Mouse (Mus musculus) frontal cortex, postnatal 36 days (tissue): ENCODE results near the gene Htr1d.

Experiments used
- DNase-seq, 2 experiments: peaks; one replicate each; pipeline ENCODE4 v3.0.0; 2022; ENCODE audit warnings: low spot score in 2 of 2

Htr1d gene

DNA sequence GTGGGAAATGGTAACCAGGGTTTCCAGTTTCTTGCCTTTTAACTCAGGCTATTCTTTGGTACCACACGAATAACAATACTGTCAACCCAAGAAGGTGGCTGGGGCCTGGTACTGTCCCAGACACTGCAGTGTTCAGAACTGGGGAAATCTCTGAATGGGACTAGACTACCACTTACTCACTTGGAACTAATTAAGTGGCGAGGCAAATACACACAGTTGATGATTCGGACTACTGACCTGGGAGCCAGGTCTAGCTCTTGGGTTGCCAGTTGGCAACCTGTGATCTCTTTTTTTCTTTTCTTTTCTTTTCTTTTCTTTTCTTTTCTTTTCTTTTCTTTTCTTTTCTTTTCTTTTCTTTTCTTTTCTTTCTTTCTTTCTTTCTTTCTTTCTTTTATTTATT lies 29.0 kb downstream of the Htr1d start:
- no peak for DNase-seq

GRCm38 (mm10) chr4:136452792-136453191 lies 29.5 kb downstream of the Htr1d start:
- no peak for DNase-seq

DNA sequence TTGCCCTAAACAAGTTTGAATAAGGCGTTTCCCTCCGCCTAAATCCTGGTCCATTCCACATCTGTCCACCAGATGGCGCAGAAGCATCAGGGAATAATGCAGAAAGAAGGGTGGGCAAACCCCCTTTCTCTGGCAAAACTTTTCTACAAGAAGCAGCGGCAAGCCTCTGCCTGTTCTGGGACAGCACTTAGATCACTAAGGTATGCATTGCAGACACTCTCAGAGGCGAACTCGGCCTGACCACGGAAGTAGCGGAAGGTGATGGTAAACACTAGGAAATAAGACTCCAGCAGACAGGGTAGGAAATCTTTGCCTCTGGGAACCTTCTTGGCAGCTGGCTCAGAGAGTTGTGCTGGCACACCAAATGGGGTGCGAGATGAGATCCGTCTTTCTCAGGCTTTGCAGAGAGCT lies 31.5 kb downstream of the Htr1d start:
- DNase-seq, result peak; percentile 81 to 84

DNA sequence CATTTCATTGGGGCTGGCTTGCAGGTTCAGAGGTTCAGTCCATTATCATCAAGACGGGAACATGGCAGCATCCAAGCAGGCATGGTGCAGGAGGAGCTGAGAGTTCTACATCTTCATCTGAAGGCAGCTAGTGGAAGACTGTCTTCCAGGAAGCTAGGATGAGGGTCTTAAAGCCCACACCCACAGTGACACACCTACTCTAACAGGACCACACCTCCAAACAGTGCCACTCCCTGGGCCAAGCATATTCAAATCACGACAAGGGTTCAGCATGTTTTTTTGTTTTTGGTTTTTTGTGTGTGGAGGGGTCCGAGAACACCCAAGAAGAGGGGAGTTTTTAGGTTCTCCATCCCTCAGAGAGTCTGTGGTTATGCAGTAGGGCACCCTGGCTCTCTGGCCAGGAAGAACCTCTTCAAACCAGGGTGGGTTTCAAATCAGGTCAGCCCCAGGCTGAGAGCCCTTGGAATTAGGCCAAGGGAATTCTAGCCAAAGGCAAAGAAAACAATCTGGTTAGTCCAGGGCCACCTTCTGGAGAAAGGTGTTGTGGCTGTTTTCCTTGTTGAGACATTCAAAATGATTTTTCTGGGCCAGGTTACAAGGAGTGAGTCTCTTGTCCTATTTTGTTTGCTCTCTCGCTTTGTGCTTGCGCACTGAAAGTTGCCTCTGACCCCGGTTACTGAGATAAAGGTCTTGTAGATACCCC lies 33.3 kb downstream of the Htr1d start:
- DNase-seq, result no peak

- DNase-seq, result no peak
Observed at GRCm38 (mm10) chr4:136458276-136458675, 35.0 kb downstream of the Htr1d start.

GRCm38 (mm10) chr4:136459210-136459609 lies 35.9 kb downstream of the Htr1d start:
- DNase-seq, result no peak

- no peak for DNase-seq
Observed at GRCm38 (mm10) chr4:136461206-136461605, 37.9 kb downstream of the Htr1d start.

GRCm38 (mm10) chr4:136461761-136462085 lies 38.4 kb downstream of the Htr1d start:
- no peak for DNase-seq

- DNase-seq, result peak; percentile 60 to 74
Observed at GRCm38 (mm10) chr4:136462086-136462838, 38.9 kb downstream of the Htr1d start, which contains the start of gene 6030445D17Rik. Gene 6030445D17Rik, plus strand, starts transcription at chr4:136462250.

- peak in 1 of 2 experiments; percentile 45 for DNase-seq
Observed at GRCm38 (mm10) chr4:136462839-136463178, 39.5 kb downstream of the Htr1d start.

GRCm38 (mm10) chr4:136463436-136463835 lies 40.1 kb downstream of the Htr1d start:
- no peak for DNase-seq

DNA sequence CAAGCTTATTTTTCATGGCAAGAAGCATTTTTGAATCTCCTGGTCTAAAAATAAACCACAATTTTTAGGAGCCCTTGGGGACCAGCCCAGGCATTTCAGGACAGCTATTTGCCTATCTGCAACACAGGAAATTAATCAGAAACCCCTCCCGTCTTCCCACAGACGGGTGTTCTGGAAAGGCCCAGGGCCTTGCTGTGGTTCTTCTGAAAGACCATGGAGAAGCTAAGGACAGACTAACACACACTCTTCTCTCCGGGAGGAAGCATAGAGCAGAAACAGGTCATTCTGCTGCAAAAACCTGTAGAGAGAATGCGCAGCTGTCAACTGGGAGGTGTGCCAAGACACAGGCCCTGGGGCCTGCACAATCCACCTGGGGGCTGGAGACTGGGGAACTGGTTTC lies 42.9 kb downstream of the Htr1d start:
- DNase-seq, result no peak

- peak; percentile 57 to 83 for DNase-seq
Observed at GRCm38 (mm10) chr4:136468553-136469327, 45.4 kb downstream of the Htr1d start.

DNA sequence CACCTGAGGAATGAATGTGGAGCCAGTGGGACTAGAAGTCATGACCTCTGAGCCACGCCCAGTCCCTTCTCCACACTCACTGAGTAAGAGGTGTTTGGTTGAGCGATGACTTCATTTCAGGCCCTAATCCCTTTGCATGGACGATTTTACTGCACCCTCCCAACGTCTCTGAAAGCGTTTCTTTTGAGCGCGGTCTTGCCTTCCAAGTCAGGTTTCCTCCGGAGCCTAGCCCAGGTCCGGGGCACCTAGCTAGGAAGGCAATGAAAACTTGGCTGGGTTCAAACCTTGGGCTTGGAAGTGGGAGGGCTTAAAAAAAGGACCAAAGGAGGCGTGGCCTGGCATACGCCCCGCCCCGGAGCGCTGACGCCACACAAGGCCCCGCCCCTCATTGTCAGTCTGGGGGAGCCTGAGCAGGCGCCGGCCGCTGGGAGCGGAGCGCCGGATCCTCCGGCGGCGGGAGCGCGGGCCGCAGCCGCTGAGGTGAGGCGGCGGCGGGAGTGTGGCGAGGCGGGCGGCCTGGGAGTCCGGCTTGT lies 46.1 kb downstream of the Htr1d start, which contains the start of gene Luzp1:
TSS of gene Luzp1 (plus strand) at position 391 of the 533 bp plus-strand sequence.
- peak; percentile 91 to 95 for DNase-seq

- DNase-seq, result no peak
Observed at GRCm38 (mm10) chr4:136469941-136470346, 46.6 kb downstream of the Htr1d start.

DNA sequence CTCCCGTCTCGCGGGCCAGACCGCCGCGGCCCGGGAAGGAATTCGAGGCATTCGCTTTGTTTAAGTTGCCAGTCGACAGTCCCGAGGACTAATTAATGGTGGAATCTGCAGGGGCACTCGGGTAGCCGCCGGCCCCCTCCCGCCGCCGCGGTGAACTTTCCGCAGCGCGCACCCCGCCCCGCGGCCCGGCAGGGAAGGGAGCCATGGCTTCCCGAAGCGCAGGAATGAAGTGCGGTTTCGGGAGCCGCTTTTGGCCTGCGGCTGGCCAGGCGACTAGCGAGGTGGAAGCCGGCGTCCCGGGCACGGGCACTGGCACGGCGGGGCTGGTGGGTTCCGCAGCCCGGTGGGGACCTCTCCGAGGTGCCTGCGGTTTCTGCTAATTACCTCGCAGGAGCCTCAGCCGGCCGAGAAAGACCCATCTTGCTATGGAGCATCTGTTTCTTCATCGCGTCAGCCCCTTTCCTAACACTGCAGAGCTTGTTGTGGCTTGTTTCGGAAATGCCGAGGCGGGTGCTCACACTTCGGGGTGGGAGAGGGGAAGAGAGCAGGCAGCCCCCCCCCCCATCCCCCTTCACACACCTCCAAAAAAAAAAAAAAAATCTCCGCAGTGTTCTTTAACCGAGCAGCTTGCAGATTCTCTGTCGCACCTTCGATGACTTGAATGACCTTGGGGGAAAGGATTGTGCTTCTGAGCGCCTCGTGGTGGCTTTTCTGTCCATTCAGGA lies 47.2 kb downstream of the Htr1d start:
- DNase-seq, result peak; percentile 44 to 45

DNA sequence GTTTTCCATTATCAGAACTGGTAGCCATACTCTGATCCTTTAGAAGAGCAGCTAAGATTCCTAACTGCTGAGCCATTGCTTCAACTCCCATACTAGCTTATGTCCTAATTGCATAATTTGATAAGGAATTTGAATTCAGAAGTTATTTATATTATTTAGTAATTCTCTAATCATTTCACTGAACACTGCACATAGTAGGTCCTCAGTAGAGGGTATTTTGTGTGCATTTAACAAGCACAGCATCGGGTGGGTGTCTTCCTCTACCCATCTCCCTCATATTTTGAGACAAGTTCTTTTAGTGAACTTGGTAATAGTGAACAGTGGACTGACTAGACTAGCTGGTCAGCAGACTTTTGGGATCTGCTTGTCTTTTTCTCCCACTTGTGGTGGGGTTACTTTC lies 53.4 kb downstream of the Htr1d start:
- DNase-seq, result no peak

- DNase-seq, result no peak
Observed at GRCm38 (mm10) chr4:136486549-136486948, 63.2 kb downstream of the Htr1d start.
